Mouse (Mus musculus) cerebellum, adult 2 months (tissue): ENCODE results near the gene Eif5.

Source experiments
- CTCF ChIP-seq: fragments of 200-500 bp; IDR thresholded peaks from 2 replicates; pipeline ENCODE4 v1.5.1; 2011; ENCODE audit warnings: low read depth, mild to moderate bottlenecking, control low read depth, low read length, moderate library complexity, borderline replicate concordance; ENCODE audit not compliant: insufficient read depth
- POLR2A ChIP-seq: fragments of 200-500 bp; IDR thresholded peaks from 2 replicates; pipeline ENCODE4 v1.6.1; 2011; ENCODE audit warnings: low read length, control low read depth, borderline replicate concordance; ENCODE audit not compliant: insufficient read depth

- TF ChIP-seq CTCF, result no peak
- TF ChIP-seq POLR2A, result peak; percentile 80
Observed at GRCm38 (mm10) chr12:111574074-111574886, 36.5 kb downstream of the Eif5 start, which contains the start of gene Mark3.
